Mouse (Mus musculus): ENCODE data around the gene Ubxn2a. TPM values are rescaled to one million over a fixed set of nuclear protein-coding genes. Genes with fewer than 3 reads are reported as not detected.

Gene Ubxn2a
- total and polyA plus RNA-seq, 3 experiments = 21.9 to 22.8 TPM; not detected in 1

- Histone ChIP-seq H3K27ac (ENCODE audit: control insufficient read depth, low read depth, low read length) (no peak overlapping the region), H3K36me3 (ENCODE audit: control insufficient read depth in 1 of 2, insufficient read depth in 2 of 2, low read length in 2 of 2) (peaks cover 10 to 15% of the 10 kb centered on the region in 2 experiments), H3K79me2 (ENCODE audit: control insufficient read depth, insufficient read depth, low read length, poor library complexity) (no peaks in the 10 kb centered on the region), H3K9ac (ENCODE audit: control insufficient read depth, low read depth, low read length, poor library complexity, severe bottlenecking) (no peak overlapping the region), H3K9me3 (replicated peaks; ENCODE audit: insufficient read depth, low read length) (no peaks in the 10 kb centered on the region), H3K4me1 (ENCODE audit: control insufficient read depth in 1 of 2, insufficient read depth in 2 of 2, low read length in 2 of 2) (peaks cover 0 to 8% of the 10 kb centered on the region in 2 experiments; a peak in 2 of 4 replicates), H3K4me3 (ENCODE audit: control insufficient read depth in 1 of 2, insufficient read depth in 1 of 2, low read depth in 2 of 2, low read length in 2 of 2) (no peak overlapping the region), H3K27me3 (ENCODE audit: control insufficient read depth in 1 of 2, insufficient read depth in 2 of 2, low read length in 2 of 2) (no peaks in the 10 kb centered on the region)
- DNase-seq (ENCODE audit: low read depth, low spot score) = peak; percentile 63
- TF ChIP-seq EP300 (IDR thresholded peaks at IDR 0.05; ENCODE audit: low read depth in 1 of 2, low read length in 2 of 2) (peak in 1 of 2 experiments; percentile 46; a peak in 1 of 4 replicates), POLR2AphosphoS2 (IDR thresholded peaks at IDR 0.05; ENCODE audit: low read length) (no peak), GATA1 (IDR thresholded peaks at IDR 0.05; ENCODE audit: low read depth, low read length) (peak; percentile 84)
These were observed 44.8 kb upstream of the Ubxn2a start for GRCm38 (mm10) chr12:4952272-4952671.

DNA sequence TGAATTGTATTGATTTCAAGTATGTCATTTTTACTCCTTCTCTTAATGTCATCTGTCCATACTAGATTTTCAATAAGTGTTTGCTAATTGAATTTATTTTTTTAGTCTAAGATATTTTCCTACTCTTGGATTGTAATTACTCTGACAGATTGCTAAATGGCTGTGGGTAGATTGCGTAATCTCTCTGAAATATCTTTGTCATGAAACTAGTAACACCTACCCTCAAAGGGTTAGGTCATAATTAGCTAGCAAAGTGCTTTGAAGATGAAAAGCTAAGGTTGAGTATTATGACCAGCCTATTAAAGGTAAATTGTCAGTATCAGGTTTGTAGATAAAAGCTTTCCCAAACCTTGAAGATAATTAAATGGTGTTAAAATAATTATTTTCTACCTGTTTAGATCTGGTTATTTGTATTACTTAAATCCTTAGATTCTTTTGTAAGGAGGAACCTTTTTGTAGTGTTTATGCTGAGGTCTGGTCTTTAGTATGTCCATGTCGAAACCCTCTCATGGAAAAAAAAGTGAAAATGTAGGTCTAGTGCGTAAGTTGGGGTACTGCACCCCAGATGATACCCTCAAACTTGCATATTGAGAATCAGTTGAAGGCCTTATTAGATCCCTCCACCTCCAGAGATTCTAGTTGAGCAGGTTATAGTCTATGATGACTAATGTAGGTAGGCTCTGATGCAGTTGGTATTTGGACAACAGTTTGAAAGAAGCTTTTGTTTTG is 23.5 kb upstream of the Ubxn2a start:
- H3K27me3 ChIP-seq (ENCODE audit: control insufficient read depth in 1 of 2, insufficient read depth in 2 of 2, low read length in 2 of 2) = no peaks in the 10 kb centered on the region
- TF ChIP-seq ZC3H11A (IDR thresholded peaks at IDR 0.05; ENCODE audit: low read depth, low read length) (no peak), HCFC1 (IDR thresholded peaks at IDR 0.05; ENCODE audit: low read depth, low read length) (no peak), GABPA (IDR thresholded peaks at IDR 0.05; ENCODE audit: low read depth, low read length) (no peak), MAX (IDR thresholded peaks at IDR 0.05; ENCODE audit: low read length) (no peak), USF2 (IDR thresholded peaks at IDR 0.05; ENCODE audit: borderline replicate concordance in 1 of 2, insufficient read depth in 1 of 2, low read depth in 1 of 2, low read length in 2 of 2) (no peak), TCF12 (IDR thresholded peaks at IDR 0.05; ENCODE audit: low read depth, low read length) (no peak), SIN3A (IDR thresholded peaks at IDR 0.05; ENCODE audit: low read length) (no peak), TAL1 (IDR thresholded peaks at IDR 0.05; ENCODE audit: low read length) (no peak)
- H3K9me3 ChIP-seq (replicated peaks; ENCODE audit: insufficient read depth, low read length) = no peaks in the 10 kb centered on the region
- no peak overlapping the region for H3K27ac ChIP-seq (ENCODE audit: control insufficient read depth, low read depth, low read length)
- no peak overlapping the region for H3K9ac ChIP-seq (ENCODE audit: control insufficient read depth, low read depth, low read length, poor library complexity, severe bottlenecking)
- peaks cover 3 to 4% of the 10 kb centered on the region in 2 experiments; a peak in 3 of 4 replicates for H3K36me3 ChIP-seq (ENCODE audit: control insufficient read depth in 1 of 2, insufficient read depth in 2 of 2, low read length in 2 of 2)
- DNase-seq (ENCODE audit: low read depth, low spot score) = no peak
- no peak overlapping the region for H3K4me3 ChIP-seq (ENCODE audit: control insufficient read depth in 1 of 2, insufficient read depth in 1 of 2, low read depth in 2 of 2, low read length in 2 of 2)
- H3K79me2 ChIP-seq (ENCODE audit: control insufficient read depth, insufficient read depth, low read length, poor library complexity) = peaks cover 23% of the 10 kb centered on the region
- H3K4me1 ChIP-seq (ENCODE audit: control insufficient read depth in 1 of 2, insufficient read depth in 2 of 2, low read length in 2 of 2) = peaks cover 0 to 3% of the 10 kb centered on the region in 2 experiments; a peak in 2 of 4 replicates

- no peak overlapping the region for H3K9ac ChIP-seq (ENCODE audit: control insufficient read depth, low read depth, low read length, poor library complexity, severe bottlenecking)
- H3K79me2 ChIP-seq (ENCODE audit: control insufficient read depth, insufficient read depth, low read length, poor library complexity) = peaks cover 32% of the 10 kb centered on the region
- no peak overlapping the region for H3K27ac ChIP-seq (ENCODE audit: control insufficient read depth, low read depth, low read length)
- no peaks in the 10 kb centered on the region for H3K9me3 ChIP-seq (replicated peaks; ENCODE audit: insufficient read depth, low read length)
- H3K27me3 ChIP-seq (ENCODE audit: control insufficient read depth in 1 of 2, insufficient read depth in 2 of 2, low read length in 2 of 2) = no peaks in the 10 kb centered on the region
- DNase-seq (ENCODE audit: low read depth, low spot score) = no peak
- no peak for TF ChIP-seq RAD21 (IDR thresholded peaks at IDR 0.05; ENCODE audit: low read depth, low read length)
- TF ChIP-seq MXI1 (IDR thresholded peaks at IDR 0.05; ENCODE audit: low read depth, low read length) = no peak
- TF ChIP-seq UBTF (IDR thresholded peaks at IDR 0.05; ENCODE audit: borderline replicate concordance, insufficient read depth, low read depth, low read length) = no peak
- no peak for TF ChIP-seq E2F4 (IDR thresholded peaks at IDR 0.05; ENCODE audit: borderline replicate concordance, low read depth, low read length)
- TF ChIP-seq ELF1 (IDR thresholded peaks at IDR 0.05; ENCODE audit: low read depth, low read length) = no peak
- TF ChIP-seq ETS1 (IDR thresholded peaks at IDR 0.05; ENCODE audit: low read depth, low read length) = no peak
- no peak overlapping the region for H3K4me3 ChIP-seq (ENCODE audit: control insufficient read depth in 1 of 2, insufficient read depth in 1 of 2, low read depth in 2 of 2, low read length in 2 of 2)
- H3K4me1 ChIP-seq (ENCODE audit: control insufficient read depth in 1 of 2, insufficient read depth in 2 of 2, low read length in 2 of 2) = no peaks in the 10 kb centered on the region; a peak in 1 of 4 replicates
- H3K36me3 ChIP-seq (ENCODE audit: control insufficient read depth in 1 of 2, insufficient read depth in 2 of 2, low read length in 2 of 2) = peaks cover 0 to 4% of the 10 kb centered on the region in 2 experiments; a peak in 2 of 4 replicates
These were observed 20.7 kb upstream of the Ubxn2a start for GRCm38 (mm10) chr12:4928197-4928596.
